Mouse (Mus musculus) neural tube, embryonic 12.5 days (tissue): Measurements from ENCODE around the gene Dynlt1c. TPM values are rescaled to one million over a fixed set of nuclear protein-coding genes. Genes with fewer than 3 reads are reported as not detected.
"Not testable (repeated sequence)": the region's sequence is repeated elsewhere in the genome, so short reads cannot be mapped to it uniquely, and the experiment has no call there.

Experiments
- ATAC-seq: fragments of 200-750 bp; cut with Nextera tagmentation; 2 replicates; pipeline ENCODE4 v1.8.0; 2017; ENCODE audit warnings: low read depth, mild to moderate bottlenecking, moderate TSS enrichment, moderate library complexity; ENCODE audit not compliant: low FRiP score
- H3K27ac ChIP-seq: fragments of 300-500 bp; sonication (generic); 2 replicates; pipeline ENCODE4 v1.5.1; 2016
- H3K27me3 ChIP-seq: fragments of 300-500 bp; sonication (generic); replicated peaks from 2 replicates; pipeline ENCODE4 v1.6.1; 2016; ENCODE audit warnings: mild to moderate bottlenecking
- H3K36me3 ChIP-seq: fragments of 300-500 bp; sonication (generic); 2 replicates; pipeline ENCODE4 v1.6.1; 2016; ENCODE audit warnings: mild to moderate bottlenecking
- H3K4me1 ChIP-seq: fragments of 300-500 bp; sonication (generic); 2 replicates; pipeline ENCODE4 v1.6.1; 2016
- H3K4me2 ChIP-seq: fragments of 300-500 bp; sonication (generic); replicated peaks from 2 replicates; pipeline ENCODE4 v1.6.1; 2016; ENCODE audit warnings: mild to moderate bottlenecking
- H3K4me3 ChIP-seq: fragments of 300-500 bp; sonication (generic); 2 replicates; pipeline ENCODE4 v1.5.1; 2016
- H3K9ac ChIP-seq: fragments of 300-500 bp; sonication (generic); 2 replicates; pipeline ENCODE4 v1.6.1; 2016; ENCODE audit warnings: mild to moderate bottlenecking
- H3K9me3 ChIP-seq: fragments of 300-500 bp; sonication (generic); 2 replicates; pipeline ENCODE4 v1.6.1; 2016; ENCODE audit warnings: mild to moderate bottlenecking
- WGBS: fragments of 180-500 bp; shearing (Covaris S2); methylation state at CpG from one replicate; pipeline ENCODE4 v1.1.7; 2016; 5-methylcytosine and 5-hydroxymethylcytosine counted together
- polyA plus RNA-seq: library from polyadenylated mRNA; unstranded; fragments of >200 nt; fragmentation: Nextera tagmentation; extraction: Ambion mirVana; gene quantifications from 2 replicates; pipeline ENCODE4 v1.2.1, GENCODE M21; 2016

Dynlt1c gene
- polyA plus RNA-seq, 1 experiment from 2014 or later = 78.0 TPM

DNA sequence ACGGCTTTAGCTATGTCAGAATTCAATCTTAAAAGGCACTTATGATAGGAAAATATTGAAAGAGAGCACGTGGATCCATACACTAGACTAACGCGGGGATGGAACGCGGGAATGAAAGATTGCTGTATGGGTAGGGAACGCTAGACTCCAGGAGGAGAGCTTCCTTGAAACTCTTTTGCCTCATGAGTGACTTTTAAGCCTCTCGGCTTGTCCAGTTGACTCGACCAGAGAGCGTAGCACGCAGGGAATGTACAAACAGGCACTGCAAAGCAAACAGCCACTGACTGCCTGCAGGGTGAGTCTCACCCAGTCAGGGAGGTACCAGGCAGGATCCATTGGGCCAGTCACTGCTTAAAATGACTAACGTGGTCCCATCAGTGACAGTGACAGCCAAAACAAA, 20.5 kb downstream of the Dynlt1c start:
- not testable (repeated sequence) for H3K36me3 ChIP-seq, H3K9ac ChIP-seq, H3K4me1 ChIP-seq, H3K4me2 ChIP-seq, ATAC-seq, H3K27me3 ChIP-seq, H3K27ac ChIP-seq, H3K4me3 ChIP-seq, H3K9me3 ChIP-seq
- 95% methylated on average over 11 of the region's 12 CpGs for WGBS

DNA sequence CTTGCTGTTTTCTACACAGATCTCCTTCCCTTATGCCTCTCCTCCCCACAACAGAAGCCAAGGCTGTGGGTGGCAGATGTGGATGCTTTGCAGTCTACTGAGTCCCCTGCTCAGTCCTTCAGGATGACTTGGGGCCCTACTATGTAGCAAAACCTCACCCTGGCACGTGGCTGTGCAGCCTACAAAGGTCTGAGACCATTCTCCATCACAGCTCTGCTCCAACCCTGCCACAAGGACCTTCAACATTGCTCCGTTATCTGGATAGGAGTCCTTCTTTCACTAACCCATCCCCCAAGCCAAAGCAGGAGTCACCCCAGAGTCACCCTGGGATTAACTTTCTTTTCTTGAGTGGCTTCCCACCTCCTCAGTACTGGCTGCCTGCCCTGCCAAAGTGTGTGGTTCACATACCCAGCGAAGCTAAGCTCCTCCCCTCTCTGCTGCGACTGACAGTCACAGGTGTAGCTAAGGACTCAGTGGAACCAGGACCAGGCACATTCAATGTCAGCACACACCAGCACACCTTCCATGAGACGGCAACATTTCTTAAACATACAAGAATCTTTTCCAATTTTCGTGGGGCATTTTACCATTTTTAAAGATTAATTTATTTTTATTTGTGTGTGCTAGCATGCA, 23.6 kb downstream of the Dynlt1c start:
- WGBS = 80% methylated on average over 2 of the region's 6 CpGs
- not testable (repeated sequence) for H3K27me3 ChIP-seq, ATAC-seq, H3K4me1 ChIP-seq, H3K4me2 ChIP-seq, H3K9ac ChIP-seq, H3K4me3 ChIP-seq, H3K9me3 ChIP-seq, H3K27ac ChIP-seq, H3K36me3 ChIP-seq

DNA sequence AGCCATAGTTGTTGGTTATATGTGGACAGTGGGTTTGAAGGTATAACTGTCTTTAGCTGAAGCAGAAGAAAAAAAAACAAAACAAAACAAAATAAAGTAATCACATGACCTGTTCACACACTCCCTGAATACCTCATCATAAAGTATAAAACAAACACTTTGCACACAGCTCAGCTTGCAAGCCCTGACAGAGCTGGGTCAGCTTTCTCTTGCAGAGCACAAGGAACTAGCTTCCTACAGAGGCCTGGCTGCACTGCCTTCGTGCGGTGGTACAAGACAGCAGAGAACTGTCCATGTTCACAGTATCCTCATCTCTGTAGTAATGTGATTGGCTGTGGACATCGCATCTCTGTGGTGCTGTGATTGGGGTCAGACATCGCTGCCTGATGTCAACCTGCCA, 28.9 kb downstream of the Dynlt1c start:
- not testable (repeated sequence) for H3K4me2 ChIP-seq, H3K36me3 ChIP-seq, H3K27me3 ChIP-seq, ATAC-seq, H3K27ac ChIP-seq, H3K4me3 ChIP-seq, H3K9me3 ChIP-seq, H3K4me1 ChIP-seq, H3K9ac ChIP-seq
- WGBS = 94% methylated on average over 4 of the region's 4 CpGs

GRCm38 (mm10) chr17:6632850-6633249, 31.4 kb downstream of the Dynlt1c start:
- H3K36me3 ChIP-seq, H3K4me3 ChIP-seq, H3K4me2 ChIP-seq, H3K27ac ChIP-seq, ATAC-seq, H3K27me3 ChIP-seq, H3K4me1 ChIP-seq, H3K9me3 ChIP-seq, H3K9ac ChIP-seq: not testable (repeated sequence)
- 93% methylated on average over 6 of the region's 6 CpGs for WGBS

DNA sequence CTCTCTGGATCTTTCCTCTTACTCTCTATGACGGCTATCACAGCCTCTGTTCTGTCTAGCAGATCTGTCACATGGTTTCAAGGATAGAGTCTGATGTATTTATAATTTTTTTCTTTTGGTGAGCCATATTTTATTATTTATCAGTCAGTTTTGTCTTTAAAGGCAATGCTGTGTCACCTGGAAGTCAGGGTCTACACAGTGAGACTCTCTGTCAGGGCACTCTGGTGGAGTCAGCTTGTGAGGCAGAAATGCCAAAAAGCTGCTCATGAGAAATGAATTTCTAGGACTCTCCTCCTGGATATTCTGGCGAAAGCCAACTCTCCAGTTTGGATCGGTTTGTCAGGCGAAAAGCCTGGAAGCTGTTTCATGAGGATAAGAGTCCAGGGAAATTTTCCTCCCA, 34.3 kb downstream of the Dynlt1c start:
- not testable (repeated sequence) for H3K27ac ChIP-seq, H3K27me3 ChIP-seq, H3K4me3 ChIP-seq, H3K4me1 ChIP-seq, H3K9me3 ChIP-seq, H3K36me3 ChIP-seq, H3K4me2 ChIP-seq, ATAC-seq, H3K9ac ChIP-seq
- WGBS = 97% methylated on average over 2 of the region's 4 CpGs

DNA sequence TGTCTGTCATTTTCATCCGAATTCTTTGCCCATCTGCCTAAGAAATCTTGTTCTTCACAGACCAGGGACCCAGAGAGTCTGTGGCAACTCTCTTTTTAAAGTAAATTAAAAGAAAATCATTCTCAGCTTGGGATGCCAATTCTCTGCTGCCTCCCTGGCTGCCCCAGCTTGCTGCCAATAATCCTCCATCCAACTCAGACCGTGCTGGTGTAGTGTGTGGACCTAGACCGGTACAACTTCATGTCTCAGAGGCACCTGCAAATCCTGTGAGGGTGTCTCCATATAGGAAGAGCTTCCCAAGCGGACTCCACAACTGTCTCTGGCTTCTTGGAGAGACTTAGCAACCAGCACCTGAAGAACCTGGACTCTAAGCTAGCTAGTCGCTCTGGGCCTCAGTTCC, 35.4 kb downstream of the Dynlt1c start:
- Histone ChIP-seq H3K4me2 (no peak overlapping the region), H3K36me3 (no peaks in the 10 kb centered on the region), H3K27me3 (no peaks in the 10 kb centered on the region), H3K4me1 (no peaks in the 10 kb centered on the region), H3K27ac (no peak overlapping the region), H3K9ac (no peak overlapping the region), H3K4me3 (no peak overlapping the region), H3K9me3 (no peaks in the 10 kb centered on the region)
- 86% methylated on average over 5 of the region's 5 CpGs for WGBS
- ATAC-seq = no peak

- not testable (repeated sequence) for H3K36me3 ChIP-seq, H3K27ac ChIP-seq, ATAC-seq, H3K9ac ChIP-seq, H3K9me3 ChIP-seq, H3K4me2 ChIP-seq, H3K27me3 ChIP-seq, H3K4me3 ChIP-seq, H3K4me1 ChIP-seq
- 98% methylated on average over 4 of the region's 4 CpGs for WGBS
Measured at GRCm38 (mm10) chr17:6637434-6637833, 36.0 kb downstream of the Dynlt1c start.

DNA sequence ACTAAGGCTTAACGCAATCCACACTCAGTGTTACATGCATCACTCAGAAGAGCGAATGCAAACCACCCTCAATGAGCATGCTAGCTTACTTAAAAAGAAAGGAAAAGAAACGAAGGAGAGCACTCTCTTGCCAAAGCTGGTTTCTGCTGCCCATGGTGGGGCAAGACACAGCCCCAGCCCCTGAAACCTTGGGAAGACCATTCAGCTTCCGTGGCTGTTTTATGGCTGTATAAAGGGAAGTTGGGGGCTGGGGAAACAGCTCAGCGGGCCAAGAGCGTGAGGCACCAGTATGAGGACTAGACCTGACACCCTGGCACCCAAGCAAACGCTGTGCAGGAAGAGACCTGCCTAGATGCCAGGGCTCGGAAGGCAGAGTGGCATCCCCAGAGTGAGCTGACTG, 37.0 kb downstream of the Dynlt1c start:
- H3K4me3 ChIP-seq, H3K9me3 ChIP-seq, H3K4me1 ChIP-seq, H3K9ac ChIP-seq, H3K27ac ChIP-seq, ATAC-seq, H3K36me3 ChIP-seq, H3K27me3 ChIP-seq, H3K4me2 ChIP-seq: not testable (repeated sequence)
- 86% methylated on average over 8 of the region's 8 CpGs for WGBS

GRCm38 (mm10) chr17:6639486-6639885, 38.0 kb downstream of the Dynlt1c start:
- 93% methylated on average over 16 of the region's 21 CpGs for WGBS
- ATAC-seq, H3K4me2 ChIP-seq, H3K36me3 ChIP-seq, H3K9me3 ChIP-seq, H3K4me1 ChIP-seq, H3K4me3 ChIP-seq, H3K27ac ChIP-seq, H3K27me3 ChIP-seq, H3K9ac ChIP-seq: not testable (repeated sequence)

DNA sequence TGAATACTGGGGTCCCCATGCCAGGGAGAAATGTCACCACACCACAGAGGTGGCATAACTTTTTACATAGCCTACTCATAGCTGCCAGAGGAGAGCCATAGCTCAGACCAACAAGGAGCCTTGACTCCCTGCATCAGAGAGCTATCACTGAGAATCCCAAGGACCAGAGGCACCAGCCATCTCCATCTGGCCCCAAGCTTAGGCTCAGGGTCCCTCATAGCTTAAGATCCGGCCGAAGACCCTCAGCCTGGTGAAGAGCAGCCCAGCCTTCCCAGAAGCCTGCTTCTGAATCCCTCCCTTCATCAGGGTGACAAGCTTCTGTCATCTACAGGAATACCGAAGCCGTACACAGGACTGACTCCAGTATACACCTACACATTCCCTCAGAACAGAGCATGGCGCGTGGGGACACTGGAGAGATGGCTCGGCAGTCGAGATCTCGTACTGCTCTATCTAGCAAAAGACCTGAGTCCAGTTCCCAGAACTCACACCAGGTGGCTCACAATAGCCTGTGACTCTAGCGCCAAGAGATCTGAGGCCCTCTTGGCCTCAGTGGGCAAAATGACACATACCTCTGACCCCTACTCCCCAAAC, 38.7 kb downstream of the Dynlt1c start:
- H3K4me2 ChIP-seq, H3K9ac ChIP-seq, H3K36me3 ChIP-seq, H3K9me3 ChIP-seq, H3K4me3 ChIP-seq, H3K4me1 ChIP-seq, ATAC-seq, H3K27me3 ChIP-seq, H3K27ac ChIP-seq: not testable (repeated sequence)
- WGBS = 90% methylated on average over 10 of the region's 10 CpGs

GRCm38 (mm10) chr17:6640771-6641429, 39.4 kb downstream of the Dynlt1c start:
- H3K27ac ChIP-seq, H3K9ac ChIP-seq, H3K36me3 ChIP-seq, ATAC-seq, H3K4me1 ChIP-seq, H3K4me3 ChIP-seq, H3K9me3 ChIP-seq, H3K27me3 ChIP-seq, H3K4me2 ChIP-seq: not testable (repeated sequence)
- 86% methylated on average over 14 of the region's 14 CpGs for WGBS

DNA sequence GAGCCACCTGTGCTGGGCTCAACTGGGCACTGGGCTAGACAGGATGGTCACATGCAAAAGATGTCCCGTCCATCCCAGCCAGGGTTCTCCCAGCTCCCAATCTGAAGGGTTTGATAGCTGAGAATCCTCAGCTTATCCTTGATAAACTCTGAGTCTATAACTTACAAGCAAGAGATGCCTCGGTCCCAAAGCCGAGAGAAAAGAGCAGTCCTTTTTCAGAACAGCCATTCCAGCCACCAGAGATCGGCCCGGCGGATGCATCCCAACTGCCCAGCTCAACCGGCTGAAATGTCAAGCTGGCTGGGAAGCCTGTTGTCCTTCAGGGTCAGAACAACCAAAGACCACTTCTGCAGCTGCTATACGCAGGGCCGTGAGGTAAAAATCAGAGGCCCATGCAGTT, 42.7 kb downstream of the Dynlt1c start:
- H3K9ac ChIP-seq, H3K27me3 ChIP-seq, H3K4me1 ChIP-seq, H3K36me3 ChIP-seq, H3K27ac ChIP-seq, H3K4me3 ChIP-seq, ATAC-seq, H3K4me2 ChIP-seq, H3K9me3 ChIP-seq: not testable (repeated sequence)
- WGBS = 94% methylated on average over 9 of the region's 9 CpGs

GRCm38 (mm10) chr17:6644673-6645072, 43.2 kb downstream of the Dynlt1c start:
- H3K27ac ChIP-seq, H3K9ac ChIP-seq, H3K4me3 ChIP-seq, H3K9me3 ChIP-seq, ATAC-seq, H3K4me1 ChIP-seq, H3K36me3 ChIP-seq, H3K27me3 ChIP-seq, H3K4me2 ChIP-seq: not testable (repeated sequence)
- WGBS = 90% methylated on average over 4 of the region's 4 CpGs
